Mouse (Mus musculus) lung, embryonic 16.5 days (tissue): ENCODE data around the gene Bnip1. TPM values are rescaled to one million over a fixed set of nuclear protein-coding genes. Genes with fewer than 3 reads are reported as not detected.

Source experiments
- ATAC-seq: fragments of 200-750 bp; cut with Nextera tagmentation; 2 replicates; pipeline ENCODE4 v1.8.0; 2017; ENCODE audit warnings: low read depth, mild to moderate bottlenecking, moderate library complexity
- H3K27ac ChIP-seq: fragments of 300-500 bp; sonication (generic); 2 replicates; pipeline ENCODE4 v1.5.1; 2014; ENCODE audit warnings: mild to moderate bottlenecking, control low read depth, low read length
- H3K27me3 ChIP-seq: fragments of 300-500 bp; sonication (generic); 2 replicates; pipeline ENCODE4 v1.6.1; 2014; ENCODE audit warnings: low read depth, low read length, mixed read lengths; ENCODE audit not compliant: control insufficient read depth, insufficient read depth
- H3K36me3 ChIP-seq: fragments of 300-500 bp; sonication (generic); 2 replicates; pipeline ENCODE4 v1.6.1; 2014; ENCODE audit warnings: low read length; ENCODE audit not compliant: control insufficient read depth, insufficient read depth
- H3K4me1 ChIP-seq: fragments of 300-500 bp; sonication (generic); replicated peaks from 2 replicates; pipeline ENCODE4 v1.6.1; 2014; ENCODE audit warnings: low read length, mixed read lengths; ENCODE audit not compliant: control insufficient read depth, insufficient read depth
- H3K4me2 ChIP-seq: fragments of 300-500 bp; sonication (generic); 2 replicates; pipeline ENCODE4 v1.6.1; 2014; ENCODE audit warnings: low read depth, low read length, control low read depth
- H3K4me3 ChIP-seq: fragments of 300-500 bp; sonication (generic); 2 replicates; pipeline ENCODE4 v1.5.1; 2014; ENCODE audit warnings: mild to moderate bottlenecking, low read length, control low read depth
- H3K9ac ChIP-seq: fragments of 300-500 bp; sonication (generic); 2 replicates; pipeline ENCODE4 v1.6.1; 2014; ENCODE audit warnings: low read length, control low read depth
- H3K9me3 ChIP-seq: fragments of 300-500 bp; sonication (generic); 2 replicates; pipeline ENCODE4 v1.6.1; 2016; ENCODE audit warnings: low read length; ENCODE audit not compliant: control insufficient read depth
- WGBS: fragments of 180-500 bp; shearing (Covaris S2); extraction: QIAGEN DNeasy Blood & Tissue Kit; methylation state at CpG from one replicate; pipeline ENCODE4 v1.1.7; 2014; 5-methylcytosine and 5-hydroxymethylcytosine counted together
- polyA plus RNA-seq: library from polyadenylated mRNA; unstranded; fragments of >200 nt; fragmentation: Nextera tagmentation; extraction: Ambion mirVana; gene quantifications from 2 replicates; pipeline ENCODE4 v1.2.1, GENCODE M21; 2015

Bnip1 gene
- polyA plus RNA-seq, 1 experiment from 2014 or later, result 45.2 TPM

DNA sequence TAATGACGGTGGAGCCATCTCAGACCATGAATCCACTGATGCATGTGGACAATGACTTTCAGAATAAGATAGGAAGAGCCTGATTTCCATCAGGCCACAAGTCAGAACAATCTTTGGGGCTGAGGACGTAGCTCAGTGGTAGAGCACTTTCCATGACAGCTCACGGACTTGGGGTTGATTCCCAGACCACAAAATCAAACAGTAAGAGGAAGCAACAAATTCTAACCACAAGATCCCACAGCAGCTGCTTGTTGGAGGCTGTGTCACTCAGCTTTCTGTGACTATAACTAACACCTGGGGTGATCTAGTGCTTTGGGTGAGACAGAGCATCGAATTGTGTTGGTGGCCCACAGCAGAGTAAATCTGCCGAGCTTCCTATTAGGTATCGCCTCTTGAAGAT, 35.9 kb downstream of the Bnip1 start:
- no peaks in the 10 kb centered on the region; the same call in 1 of the 2 replicates for H3K27me3 ChIP-seq
- H3K27ac ChIP-seq, result no peak overlapping the region
- no peak overlapping the region for H3K9ac ChIP-seq
- 67% methylated on average over 6 of the region's 6 CpGs for WGBS
- no peaks in the 10 kb centered on the region for H3K4me1 ChIP-seq
- no peaks in the 10 kb centered on the region for H3K36me3 ChIP-seq
- no peaks in the 10 kb centered on the region for H3K9me3 ChIP-seq
- H3K4me3 ChIP-seq, result no peak overlapping the region
- ATAC-seq, result no peak
- no peak overlapping the region for H3K4me2 ChIP-seq

DNA sequence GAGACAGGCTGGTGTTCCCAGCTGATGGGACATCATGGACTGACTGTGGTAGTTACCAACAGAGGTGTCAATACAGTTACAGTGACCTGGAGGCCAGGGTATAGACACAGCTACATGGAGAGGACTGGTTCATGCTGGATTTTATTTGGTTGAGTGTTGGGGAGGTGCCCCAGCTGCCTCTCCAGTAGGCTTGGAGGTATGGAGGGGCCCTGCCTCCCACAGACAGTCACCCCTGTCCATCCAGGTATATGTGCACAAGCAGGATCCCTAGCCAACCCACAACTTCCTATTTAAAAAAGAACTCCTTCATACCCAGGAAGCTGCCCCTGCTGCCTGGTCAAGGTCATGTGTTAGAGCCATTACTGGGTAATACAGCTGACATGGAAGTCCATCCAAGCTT, 36.9 kb downstream of the Bnip1 start:
- ATAC-seq, result no peak
- Histone ChIP-seq H3K36me3 (no peaks in the 10 kb centered on the region), H3K4me1 (no peaks in the 10 kb centered on the region), H3K9me3 (no peaks in the 10 kb centered on the region), H3K4me2 (no peak overlapping the region), H3K9ac (no peak overlapping the region), H3K27ac (no peak overlapping the region), H3K27me3 (no peaks in the 10 kb centered on the region), H3K4me3 (no peak overlapping the region)

DNA sequence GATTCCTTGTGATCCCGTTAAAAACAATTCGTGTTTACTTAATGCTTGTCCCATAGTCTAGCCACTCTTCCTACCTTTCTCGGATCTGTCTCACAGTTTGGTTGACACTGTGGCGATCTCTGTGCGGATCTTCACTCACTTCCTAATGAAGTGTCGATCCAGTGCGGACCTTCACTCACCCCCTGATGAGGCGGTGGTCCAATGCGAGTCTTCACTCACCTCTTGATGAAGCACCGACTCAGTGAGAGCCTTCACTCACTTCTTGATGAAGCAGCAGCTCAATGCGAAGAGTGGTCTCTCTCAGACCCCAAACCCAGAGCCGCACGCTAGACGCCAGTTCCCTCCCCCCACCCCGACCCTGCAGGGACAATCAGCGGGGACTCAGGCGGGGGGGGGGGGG, 45.3 kb downstream of the Bnip1 start:
- Histone ChIP-seq H3K27ac (no peak overlapping the region), H3K36me3 (no peaks in the 10 kb centered on the region), H3K4me3 (no peak overlapping the region), H3K4me2 (no peak overlapping the region), H3K4me1 (no peaks in the 10 kb centered on the region), H3K9me3 (no peaks in the 10 kb centered on the region), H3K27me3 (peaks cover 8% of the 10 kb centered on the region), H3K9ac (no peak overlapping the region)
- WGBS, result 62% methylated on average over 15 of the region's 17 CpGs
- no peak for ATAC-seq

DNA sequence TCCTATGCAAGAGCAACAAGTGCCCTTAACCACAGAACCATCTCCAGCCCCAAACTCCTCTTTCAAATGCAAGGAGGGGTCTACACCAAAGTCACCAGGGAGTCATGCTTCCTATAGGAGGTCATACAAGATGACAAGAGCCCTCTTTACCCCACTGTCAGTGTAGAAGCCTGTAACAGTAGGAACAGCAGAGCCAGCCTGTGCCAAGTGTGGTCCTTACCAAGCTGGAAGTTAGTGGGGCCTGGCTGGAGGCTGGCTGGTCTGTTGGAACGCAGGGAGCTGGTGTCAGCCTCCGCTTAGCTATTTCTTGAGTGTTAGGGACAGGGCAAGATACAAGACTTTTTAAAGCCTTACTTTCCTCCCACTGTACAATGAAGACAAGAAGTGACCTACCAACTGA, 52.9 kb downstream of the Bnip1 start:
- no peak overlapping the region for H3K9ac ChIP-seq
- H3K36me3 ChIP-seq, result no peaks in the 10 kb centered on the region
- H3K4me3 ChIP-seq, result no peak overlapping the region
- no peak for ATAC-seq
- H3K27ac ChIP-seq, result no peak overlapping the region
- WGBS, result 71% methylated on average over 2 of the region's 2 CpGs
- H3K9me3 ChIP-seq, result no peaks in the 10 kb centered on the region
- peaks cover 52% of the 10 kb centered on the region for H3K27me3 ChIP-seq
- H3K4me1 ChIP-seq, result no peaks in the 10 kb centered on the region; the same call in 1 of the 2 replicates
- H3K4me2 ChIP-seq, result no peak overlapping the region

DNA sequence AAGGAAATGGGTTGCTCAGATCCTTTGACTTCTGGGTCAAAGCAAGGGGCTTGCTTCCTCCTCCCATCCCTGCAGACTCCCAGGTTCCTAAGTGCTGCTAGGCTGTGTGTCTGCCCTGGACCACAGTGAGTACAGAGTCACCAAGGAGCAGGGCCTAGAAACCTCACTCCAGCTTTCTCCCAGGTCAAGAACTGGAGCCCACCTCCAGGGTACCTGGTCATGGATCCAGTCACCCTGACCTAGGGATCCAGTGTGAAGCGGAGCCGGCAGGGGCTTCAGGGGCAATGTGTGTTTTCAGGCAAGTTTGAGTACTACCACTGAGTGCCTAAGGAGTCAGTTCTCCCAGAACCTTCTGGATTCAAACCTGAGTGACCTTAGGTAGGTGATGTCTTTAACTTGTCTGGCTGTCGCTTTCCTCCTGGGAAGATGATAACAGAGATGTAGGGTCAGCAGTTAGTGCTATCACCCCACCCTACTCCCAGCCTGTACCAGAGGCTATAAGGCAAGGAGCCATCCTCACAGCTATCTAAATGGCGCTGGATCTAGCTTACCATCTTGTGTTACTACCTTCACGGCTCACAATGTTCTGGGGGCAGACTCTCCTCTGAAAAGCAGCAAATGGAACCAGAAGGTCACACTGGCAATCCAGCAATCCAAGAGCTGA, 53.6 kb downstream of the Bnip1 start:
- WGBS, result 63% methylated on average over 5 of the region's 5 CpGs

DNA sequence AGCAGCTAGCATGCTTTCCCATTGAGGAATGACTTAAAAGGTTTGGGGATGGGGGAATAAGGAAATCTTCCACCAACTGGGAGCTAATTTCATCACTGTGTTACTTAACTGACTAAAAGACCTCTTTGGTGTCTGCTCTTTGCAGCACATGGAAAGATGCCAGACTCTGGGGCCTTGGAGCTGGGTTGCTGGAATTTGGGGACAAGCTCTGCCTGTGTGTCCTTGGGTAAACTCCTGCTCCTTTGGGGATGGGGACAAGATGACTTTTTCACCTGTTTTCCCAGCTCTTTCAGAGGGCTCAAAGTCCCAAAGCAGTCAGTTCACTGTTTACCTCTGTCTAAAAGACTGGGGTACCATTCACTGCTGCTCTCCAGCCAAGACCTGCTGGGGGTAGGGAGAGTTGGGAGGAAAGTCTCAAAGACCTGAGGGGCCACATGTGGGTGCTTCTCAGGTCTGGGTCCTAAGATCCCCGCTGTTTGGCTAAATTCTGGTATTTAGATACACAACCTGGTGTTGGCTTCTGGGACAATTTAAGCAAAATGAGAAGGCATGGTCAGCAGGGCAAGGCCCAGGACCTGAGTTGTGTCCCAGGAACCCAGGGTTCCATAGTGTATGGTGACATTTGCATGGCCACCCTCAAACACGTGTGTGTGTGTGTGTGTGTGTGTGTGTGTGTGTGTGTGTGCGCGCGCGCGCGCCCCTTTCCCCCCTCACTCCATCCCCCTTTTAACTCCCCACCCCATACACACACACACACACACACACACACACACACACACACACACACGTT, 54.3 kb downstream of the Bnip1 start:
- WGBS, result 12% methylated on average over 3 of the region's 9 CpGs
- Histone ChIP-seq H3K9me3 (no peaks in the 10 kb centered on the region), H3K9ac (no peak overlapping the region)

More for the DNA sequence above, 53.6 kb downstream of the Bnip1 start:
- no peak for ATAC-seq
- H3K36me3 ChIP-seq, result no peaks in the 10 kb centered on the region
- no peak overlapping the region for H3K9ac ChIP-seq
- H3K4me1 ChIP-seq, result peaks cover 3% of the 10 kb centered on the region; the same call in 1 of the 2 replicates
- no peaks in the 10 kb centered on the region for H3K9me3 ChIP-seq
- H3K27ac ChIP-seq, result no peak overlapping the region
- no peak overlapping the region for H3K4me3 ChIP-seq
- H3K4me2 ChIP-seq, result no peak overlapping the region
- H3K27me3 ChIP-seq, result peaks cover 58% of the 10 kb centered on the region

DNA sequence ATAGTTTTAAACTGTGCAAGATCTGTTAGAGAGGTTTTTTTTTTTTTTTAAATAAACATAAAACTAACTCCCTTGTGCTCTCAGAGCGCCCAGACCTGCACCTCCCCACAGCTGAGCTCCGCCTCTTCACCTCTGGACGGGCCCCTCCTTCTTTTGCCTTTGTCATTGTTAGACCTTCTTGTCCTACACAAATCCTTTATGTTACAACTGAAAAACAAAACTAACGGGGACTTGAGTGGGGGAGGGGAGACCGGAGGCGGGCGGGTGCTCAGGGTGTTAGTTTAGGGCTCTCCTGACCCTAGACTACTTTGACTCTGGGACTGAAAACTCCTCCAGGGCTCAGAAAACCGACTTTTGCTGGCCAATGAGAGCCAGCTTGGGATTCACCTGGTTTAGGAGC, 55.1 kb downstream of the Bnip1 start:
- Histone ChIP-seq H3K4me1 (peaks cover 5% of the 10 kb centered on the region; the same call in 1 of the 2 replicates), H3K27ac (no peak overlapping the region), H3K36me3 (no peaks in the 10 kb centered on the region), H3K9me3 (no peaks in the 10 kb centered on the region), H3K27me3 (peaks cover 73% of the 10 kb centered on the region), H3K4me3 (no peak overlapping the region), H3K4me2 (no peak overlapping the region), H3K9ac (no peak overlapping the region)
- no peak for ATAC-seq
- WGBS, result 20% methylated on average over 8 of the region's 8 CpGs

More for the DNA sequence above, 54.3 kb downstream of the Bnip1 start:
- no peak overlapping the region for H3K4me3 ChIP-seq
- H3K4me2 ChIP-seq, result no peak overlapping the region
- peaks cover 5% of the 10 kb centered on the region; the same call in 1 of the 2 replicates for H3K4me1 ChIP-seq
- no peaks in the 10 kb centered on the region for H3K36me3 ChIP-seq
- peaks cover 65% of the 10 kb centered on the region for H3K27me3 ChIP-seq
- no peak for ATAC-seq
- no peak overlapping the region for H3K27ac ChIP-seq

DNA sequence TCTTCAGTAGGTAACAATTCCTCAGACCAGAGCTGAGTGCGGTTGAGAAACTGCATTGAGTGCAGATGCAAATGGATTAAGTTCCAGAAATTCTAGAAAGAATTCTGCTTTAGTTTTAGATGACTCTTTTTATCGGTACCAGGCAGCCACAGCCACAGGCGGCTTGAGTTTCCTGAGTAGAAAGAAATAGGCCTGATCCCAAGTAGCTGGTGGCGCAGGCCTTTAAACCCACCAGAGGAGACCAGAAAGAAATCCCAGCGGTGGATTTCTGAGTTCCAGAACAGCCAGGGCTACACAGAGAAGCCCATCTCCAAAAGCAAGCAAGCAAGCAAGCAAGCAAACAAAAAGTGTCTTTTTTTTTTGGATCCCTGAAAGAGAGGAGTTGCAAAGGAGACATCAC, 55.5 kb downstream of the Bnip1 start:
- H3K27me3 ChIP-seq, result peaks cover 78% of the 10 kb centered on the region
- no peaks in the 10 kb centered on the region for H3K36me3 ChIP-seq
- H3K9me3 ChIP-seq, result no peaks in the 10 kb centered on the region
- 23% methylated on average over 5 of the region's 5 CpGs for WGBS
- no peak overlapping the region for H3K4me2 ChIP-seq
- no peak overlapping the region for H3K27ac ChIP-seq
- no peak overlapping the region for H3K9ac ChIP-seq
- H3K4me3 ChIP-seq, result no peak overlapping the region
- no peak for ATAC-seq
- H3K4me1 ChIP-seq, result peaks cover 5% of the 10 kb centered on the region; the same call in 1 of the 2 replicates

DNA sequence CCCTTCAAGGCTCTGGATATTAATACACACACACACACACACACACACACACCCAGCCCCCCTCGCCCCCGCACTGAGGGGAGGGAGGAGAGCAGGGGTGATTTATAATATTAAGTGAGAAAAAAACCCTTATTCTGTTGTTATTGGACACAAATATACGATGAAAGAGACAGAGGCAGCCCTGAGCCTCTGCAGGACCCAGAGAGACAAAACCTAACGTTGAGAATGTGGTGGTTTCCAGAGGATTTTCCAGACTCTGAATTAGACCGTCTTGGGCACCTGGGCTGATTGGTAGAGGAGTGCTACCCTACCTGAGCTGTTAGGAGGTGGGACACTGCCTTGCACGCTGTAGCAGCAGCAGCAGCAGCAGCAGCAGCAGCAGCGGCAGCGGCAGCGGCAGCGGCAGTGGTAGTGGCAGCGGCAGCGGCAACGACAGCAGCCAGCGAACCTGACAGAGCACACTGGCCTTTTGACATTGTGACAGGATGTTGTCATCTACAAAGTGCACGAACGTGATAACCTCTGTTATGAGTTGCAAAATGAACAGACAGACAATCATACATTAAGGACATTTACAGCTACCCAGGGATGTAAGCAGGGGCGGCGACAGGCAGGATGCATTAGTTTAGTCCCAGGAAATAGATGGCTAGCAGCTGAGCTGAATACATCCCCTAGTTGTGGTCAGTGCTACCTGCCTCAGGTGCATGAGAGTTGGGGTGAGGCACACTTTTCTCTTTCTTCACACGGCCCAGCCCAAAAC, 56.1 kb downstream of the Bnip1 start:
- no peak overlapping the region for H3K9ac ChIP-seq
- no peak for ATAC-seq

More for the DNA sequence above, 56.1 kb downstream of the Bnip1 start:
- Histone ChIP-seq H3K36me3 (no peaks in the 10 kb centered on the region), H3K4me2 (no peak overlapping the region), H3K9me3 (no peaks in the 10 kb centered on the region), H3K27me3 (peaks cover 83% of the 10 kb centered on the region), H3K4me1 (peaks cover 5% of the 10 kb centered on the region; the same call in 1 of the 2 replicates), H3K27ac (no peak overlapping the region), H3K4me3 (no peak overlapping the region)
- WGBS, result 5% methylated on average over 19 of the region's 19 CpGs
